Mouse (Mus musculus): ENCODE measurements around the gene Gm7361. TPM values are rescaled to one million over a fixed set of nuclear protein-coding genes. Genes with fewer than 3 reads are reported as not detected.
"Not testable (repeated sequence)": the region's sequence is repeated elsewhere in the genome, so short reads cannot be mapped to it uniquely, and the experiment has no call there.

Gm7361 gene
- 0.09 and 0.10 TPM in 2 replicates for polyA plus RNA-seq (2015; fragmentation: Nextera tagmentation; extraction: Ambion mirVana)

- ATAC-seq (ENCODE audit: low FRiP score); H3K4me1 ChIP-seq (replicated peaks): not testable (repeated sequence)
- 90% methylated on average over 3 of the region's 3 CpGs for WGBS
These were observed at the start of gene Gm7361 for GRCm38 (mm10) chr5:26257391-26257790. Gene Gm7361, plus strand, starts transcription at chr5:26257691.

GRCm38 (mm10) chr5:26211030-26211429, 46.5 kb upstream of the Gm7361 start:
- Histone ChIP-seq H3K4me2 (no peak overlapping the region), H3K27ac (peak overlapping the region; percentile 66), H3K4me1 (replicated peaks) (peaks cover 23% of the 10 kb centered on the region), H3K27me3 (no peaks in the 10 kb centered on the region), H3K36me3 (no peaks in the 10 kb centered on the region), H3K9ac (no peak overlapping the region), H3K4me3 (no peak overlapping the region), H3K9me3 (no peaks in the 10 kb centered on the region)
- 61% methylated on average over 4 of the region's 4 CpGs for WGBS
- peak; percentile 59; the same call in 1 of the 2 replicates for ATAC-seq (ENCODE audit: low FRiP score)

More at GRCm38 (mm10) chr5:26257391-26257790, at the start of gene Gm7361:
- not testable (repeated sequence) for H3K4me3 ChIP-seq, H3K9me3 ChIP-seq, H3K9ac ChIP-seq, H3K27ac ChIP-seq, H3K4me2 ChIP-seq, H3K36me3 ChIP-seq, H3K27me3 ChIP-seq

GRCm38 (mm10) chr5:26222076-26222475, 35.4 kb upstream of the Gm7361 start:
- ATAC-seq (ENCODE audit: low FRiP score): no peak
- no peak overlapping the region for H3K9ac ChIP-seq
- H3K4me1 ChIP-seq (replicated peaks): no peaks in the 10 kb centered on the region
- no peaks in the 10 kb centered on the region for H3K36me3 ChIP-seq
- H3K27me3 ChIP-seq: no peaks in the 10 kb centered on the region
- 92% methylated on average over 1 of the region's 1 CpGs for WGBS
- no peak overlapping the region for H3K4me2 ChIP-seq
- H3K9me3 ChIP-seq: no peaks in the 10 kb centered on the region
- H3K27ac ChIP-seq: no peak overlapping the region
- H3K4me3 ChIP-seq: no peak overlapping the region

GRCm38 (mm10) chr5:26266656-26267055, 9.2 kb downstream of the Gm7361 start:
- 79% methylated on average over 3 of the region's 3 CpGs for WGBS
- H3K9ac ChIP-seq; H3K36me3 ChIP-seq; H3K4me1 ChIP-seq (replicated peaks); ATAC-seq (ENCODE audit: low FRiP score); H3K4me3 ChIP-seq; H3K9me3 ChIP-seq; H3K4me2 ChIP-seq; H3K27me3 ChIP-seq; H3K27ac ChIP-seq: not testable (repeated sequence)

- ATAC-seq (ENCODE audit: low FRiP score): no peak
- Histone ChIP-seq H3K4me3 (no peak overlapping the region), H3K36me3 (no peaks in the 10 kb centered on the region), H3K27ac (no peak overlapping the region), H3K4me1 (replicated peaks) (no peaks in the 10 kb centered on the region), H3K27me3 (no peaks in the 10 kb centered on the region), H3K4me2 (no peak overlapping the region), H3K9me3 (0 out of 2 replicates have a peak, but pooled peaks cover 6% of the 10 kb centered on the region), H3K9ac (no peak overlapping the region)
- WGBS: 84% methylated on average over 5 of the region's 5 CpGs
These were observed 22.9 kb downstream of the Gm7361 start for GRCm38 (mm10) chr5:26280361-26280760.

GRCm38 (mm10) chr5:26281717-26282116, 24.2 kb downstream of the Gm7361 start:
- no peak overlapping the region for H3K4me2 ChIP-seq
- H3K27ac ChIP-seq: no peak overlapping the region
- H3K27me3 ChIP-seq: no peaks in the 10 kb centered on the region
- H3K9ac ChIP-seq: no peak overlapping the region
- no peak overlapping the region for H3K4me3 ChIP-seq
- 0 out of 2 replicates have a peak, but pooled peaks cover 6% of the 10 kb centered on the region for H3K9me3 ChIP-seq
- no peaks in the 10 kb centered on the region for H3K36me3 ChIP-seq
- WGBS: 95% methylated on average over 1 of the region's 1 CpGs
- H3K4me1 ChIP-seq (replicated peaks): no peaks in the 10 kb centered on the region
- ATAC-seq (ENCODE audit: low FRiP score): 0 out of 2 replicates have a peak, but pooled peaks have one; percentile 32

GRCm38 (mm10) chr5:26282282-26282681, 24.8 kb downstream of the Gm7361 start:
- no peak overlapping the region for H3K4me3 ChIP-seq
- no peak; the same call in 1 of the 2 replicates for ATAC-seq (ENCODE audit: low FRiP score)
- H3K27me3 ChIP-seq: no peaks in the 10 kb centered on the region
- no peaks in the 10 kb centered on the region for H3K4me1 ChIP-seq (replicated peaks)
- no peak overlapping the region for H3K27ac ChIP-seq
- no peak overlapping the region for H3K4me2 ChIP-seq
- WGBS: 5% methylated on average over 4 of the region's 4 CpGs
- no peaks in the 10 kb centered on the region for H3K36me3 ChIP-seq
- 0 out of 2 replicates have a peak, but pooled peaks cover 3% of the 10 kb centered on the region for H3K9me3 ChIP-seq
- no peak overlapping the region for H3K9ac ChIP-seq

GRCm38 (mm10) chr5:26283399-26283798, 25.9 kb downstream of the Gm7361 start:
- no peak overlapping the region for H3K4me2 ChIP-seq
- no peaks in the 10 kb centered on the region for H3K36me3 ChIP-seq
- no peak overlapping the region for H3K4me3 ChIP-seq
- 91% methylated on average over 1 of the region's 1 CpGs for WGBS
- H3K27ac ChIP-seq: no peak overlapping the region
- H3K4me1 ChIP-seq (replicated peaks): no peaks in the 10 kb centered on the region
- no peaks in the 10 kb centered on the region for H3K27me3 ChIP-seq
- no peak overlapping the region for H3K9ac ChIP-seq
- ATAC-seq (ENCODE audit: low FRiP score): no peak
- H3K9me3 ChIP-seq: 0 out of 2 replicates have a peak, but pooled peaks cover 3% of the 10 kb centered on the region

GRCm38 (mm10) chr5:26291621-26292020, 34.1 kb downstream of the Gm7361 start:
- WGBS: 77% methylated on average over 1 of the region's 1 CpGs
- Histone ChIP-seq H3K27ac (no peak overlapping the region), H3K4me1 (replicated peaks) (no peaks in the 10 kb centered on the region), H3K27me3 (no peaks in the 10 kb centered on the region), H3K9ac (no peak overlapping the region), H3K4me3 (no peak overlapping the region), H3K4me2 (no peak overlapping the region), H3K9me3 (no peaks in the 10 kb centered on the region), H3K36me3 (no peaks in the 10 kb centered on the region)
- ATAC-seq (ENCODE audit: low FRiP score): no peak

- no peak for ATAC-seq (ENCODE audit: low FRiP score)
- 80% methylated on average over 1 of the region's 1 CpGs for WGBS
These were observed 35.8 kb downstream of the Gm7361 start for GRCm38 (mm10) chr5:26293258-26293657.

More at GRCm38 (mm10) chr5:26293258-26293657, 35.8 kb downstream of the Gm7361 start:
- no peak overlapping the region for H3K4me2 ChIP-seq
- H3K27ac ChIP-seq: no peak overlapping the region
- H3K36me3 ChIP-seq: no peaks in the 10 kb centered on the region
- H3K9ac ChIP-seq: no peak overlapping the region
- no peaks in the 10 kb centered on the region for H3K9me3 ChIP-seq
- no peaks in the 10 kb centered on the region for H3K4me1 ChIP-seq (replicated peaks)
- no peaks in the 10 kb centered on the region for H3K27me3 ChIP-seq
- H3K4me3 ChIP-seq: no peak overlapping the region

Other genes with a start within 250 kb of the Gm7361 start
- not detected in 2 replicates for gene Gm5862, start 234.8 kb upstream of the Gm7361 start, polyA plus RNA-seq (2015; fragmentation: Nextera tagmentation; extraction: Ambion mirVana)
- gene Speer4a, start 218.1 kb upstream of the Gm7361 start, polyA plus RNA-seq (2015; fragmentation: Nextera tagmentation; extraction: Ambion mirVana): 0.16 and 0.23 TPM in 2 replicates
- 0.13 TPM in 2 replicates for gene Gm7347, start 199.1 kb upstream of the Gm7361 start, polyA plus RNA-seq (2015; fragmentation: Nextera tagmentation; extraction: Ambion mirVana)
- gene Gm10471, start 168.4 kb upstream of the Gm7361 start, polyA plus RNA-seq (2015; fragmentation: Nextera tagmentation; extraction: Ambion mirVana): 0.06 and 0.10 TPM in 2 replicates
- not detected in 2 replicates for gene 5031410I06Rik, start 152.3 kb upstream of the Gm7361 start, polyA plus RNA-seq (2015; fragmentation: Nextera tagmentation; extraction: Ambion mirVana)
- gene Gm10220, start 136.3 kb upstream of the Gm7361 start, polyA plus RNA-seq (2015; fragmentation: Nextera tagmentation; extraction: Ambion mirVana): 0.09 TPM in 1 of 2 replicates, not detected in the other